Mouse (Mus musculus) bone marrow, adult 2 months (tissue): ENCODE measurements around the gene Sorbs1.

Source experiments
- CTCF ChIP-seq: fragments of 200-500 bp; IDR thresholded peaks from 2 replicates; pipeline ENCODE4 v1.5.1; 2011; ENCODE audit warnings: low read length, control low read depth; ENCODE audit not compliant: control insufficient read depth, insufficient read depth
- POLR2A ChIP-seq: fragments of 200-500 bp; IDR thresholded peaks from 2 replicates; pipeline ENCODE4 v1.6.1; 2011; ENCODE audit warnings: low read depth, mild to moderate bottlenecking, control low read depth, low read length, borderline replicate concordance; ENCODE audit not compliant: control insufficient read depth

DNA sequence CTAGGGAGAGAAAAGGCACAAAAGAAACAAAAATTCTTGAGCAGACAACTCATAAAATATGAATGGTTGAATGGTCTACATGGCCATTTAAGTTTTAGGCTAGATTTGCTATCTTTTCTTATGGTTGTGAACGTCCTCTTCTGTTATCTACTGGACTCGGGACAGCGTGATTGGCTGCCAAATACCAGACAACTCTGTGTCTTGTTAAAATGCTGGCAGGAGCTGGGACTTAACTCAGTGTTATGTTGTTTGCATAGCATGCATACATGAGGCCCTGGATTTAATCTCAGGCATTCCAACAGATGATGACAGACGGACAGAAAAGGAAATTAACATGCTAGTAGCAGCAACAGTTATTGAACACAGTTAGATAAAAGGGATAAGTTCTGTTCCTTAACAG is 72.6 kb downstream of the Sorbs1 start:
- TF ChIP-seq CTCF: no peak
- no peak for TF ChIP-seq POLR2A
